Mouse (Mus musculus) small intestine, adult 2 months (tissue): ENCODE measurements around the gene Rpgrip1l.

Experiments
- CTCF ChIP-seq: fragments of 200-500 bp; IDR thresholded peaks from 2 replicates; pipeline ENCODE4 v1.5.1; 2012; ENCODE audit warnings: low read depth, mild to moderate bottlenecking, control low read depth, inconsistent platforms, low read length, moderate library complexity, mixed read lengths; ENCODE audit not compliant: insufficient replicate concordance, insufficient read length; ENCODE audit errors: extremely low read depth
- POLR2A ChIP-seq: fragments of 200-500 bp; IDR thresholded peaks from 2 replicates; pipeline ENCODE4 v1.6.1; 2012; ENCODE audit warnings: low read depth, mild to moderate bottlenecking, control low read depth, inconsistent platforms, low read length, moderate library complexity

DNA sequence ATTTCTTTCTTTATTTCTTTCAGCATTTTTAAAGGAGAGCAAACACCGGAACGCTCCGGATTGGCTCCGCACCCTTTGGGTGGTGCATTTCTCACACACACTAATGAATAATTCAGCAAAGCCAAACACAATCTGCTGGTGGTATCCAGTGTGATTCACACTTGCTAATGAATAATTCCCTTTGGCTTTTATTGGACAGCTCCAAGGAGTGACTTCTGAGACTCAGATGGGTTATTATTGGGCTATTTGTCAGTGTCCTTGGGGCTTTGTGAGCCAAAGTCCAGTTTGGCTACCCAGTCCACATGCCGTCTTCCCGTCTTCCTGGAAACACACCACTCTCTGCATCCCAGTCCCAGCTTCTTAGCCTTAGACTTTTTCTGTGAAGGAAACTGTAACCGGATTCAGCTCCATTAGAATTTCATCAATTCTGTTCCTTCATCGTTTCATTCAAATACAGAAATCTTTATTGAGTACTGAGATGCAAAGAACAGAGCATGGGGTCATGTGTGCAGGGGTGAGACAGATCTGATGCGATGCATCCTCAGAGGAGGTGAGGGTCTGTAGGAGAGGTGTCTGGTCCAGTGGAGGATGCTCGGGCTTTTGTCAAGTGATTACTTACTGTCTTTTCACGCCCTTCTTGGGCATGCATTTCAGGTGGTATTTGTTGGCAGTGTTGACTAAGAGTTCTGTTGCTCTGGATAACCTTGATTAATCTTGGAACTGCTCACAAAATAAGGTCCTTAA lies 43.1 kb upstream of the Rpgrip1l start:
- TF ChIP-seq CTCF, result no peak
- no peak for TF ChIP-seq POLR2A
